Mouse (Mus musculus) induced T-regulatory cell, adult 2 months (primary cell): ENCODE data around the gene Fbxw7.
A peak's percentile ranks its signal among the peaks of the same experiment; 100 is the strongest.

ENCODE experiments used
- DNase-seq: peaks from one replicate; pipeline ENCODE4 v3.0.0-alpha.2; 2012; ENCODE audit warnings: low read depth

Gene Fbxw7

DNA sequence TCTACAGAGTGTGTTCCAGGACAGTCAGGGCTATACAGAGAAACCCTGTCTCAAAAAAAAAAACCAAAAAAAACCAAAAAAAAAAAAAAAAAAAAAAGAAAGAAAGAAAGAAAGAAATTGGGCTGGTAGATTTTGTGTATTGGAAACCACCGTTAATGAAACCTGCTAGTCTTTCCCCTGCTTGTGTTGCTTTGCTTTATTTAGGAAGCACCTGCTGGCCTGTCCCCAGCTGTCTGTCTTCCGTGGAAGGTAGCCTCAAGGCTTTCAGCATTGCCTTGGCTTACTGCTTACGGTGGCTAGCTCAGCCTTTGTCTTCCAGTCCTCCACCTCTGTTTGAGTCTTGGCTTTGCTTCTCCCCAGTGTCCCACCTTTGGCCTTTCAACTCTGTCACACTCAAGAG is 11.9 kb downstream of the Fbxw7 start:
- DNase-seq = peak; percentile 49

DNA sequence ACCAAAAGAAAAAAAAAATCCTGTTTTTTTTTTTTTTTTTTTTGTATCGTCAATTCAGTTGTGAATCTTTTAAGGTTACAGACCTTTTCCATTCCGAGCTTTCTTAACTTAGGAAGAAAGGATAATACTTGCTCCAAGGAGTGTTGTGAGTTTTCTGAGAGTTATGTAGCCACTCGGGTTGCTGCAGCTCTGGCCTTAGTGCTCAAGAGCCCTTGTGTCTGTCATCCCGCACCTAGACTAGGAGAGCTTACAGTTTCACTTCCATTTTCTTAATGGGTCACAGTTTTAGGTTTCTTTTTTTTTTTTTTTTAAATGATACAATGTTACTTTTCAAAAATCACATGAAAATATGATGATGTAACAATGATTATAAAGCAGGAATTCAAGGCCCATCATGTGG is 12.5 kb downstream of the Fbxw7 start:
- peak; percentile 70 for DNase-seq

GRCm38 (mm10) chr3:84829366-84829765 is 14.3 kb downstream of the Fbxw7 start:
- DNase-seq = no peak

- no peak for DNase-seq
Measured at GRCm38 (mm10) chr3:84836029-84836428, 21.0 kb downstream of the Fbxw7 start.

DNA sequence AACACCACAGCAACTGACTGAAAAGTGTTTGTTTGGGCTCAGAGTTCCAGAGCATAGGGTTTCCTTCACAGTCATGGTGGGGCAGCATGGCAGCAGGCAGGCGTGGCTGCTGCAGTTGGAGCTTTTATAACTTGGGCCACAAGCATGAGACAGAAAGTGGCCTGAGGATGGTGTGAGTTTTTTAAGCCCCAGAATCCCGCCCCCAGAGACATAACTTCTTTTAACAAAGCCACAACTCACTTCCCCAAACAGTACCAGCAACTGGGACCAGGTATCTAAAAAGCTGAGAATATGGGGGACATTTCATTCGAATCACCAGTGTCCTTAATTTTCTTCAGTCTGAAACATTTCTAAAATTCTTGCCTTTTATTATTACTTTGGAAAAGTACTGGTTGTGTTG is 22.9 kb downstream of the Fbxw7 start:
- no peak for DNase-seq

DNA sequence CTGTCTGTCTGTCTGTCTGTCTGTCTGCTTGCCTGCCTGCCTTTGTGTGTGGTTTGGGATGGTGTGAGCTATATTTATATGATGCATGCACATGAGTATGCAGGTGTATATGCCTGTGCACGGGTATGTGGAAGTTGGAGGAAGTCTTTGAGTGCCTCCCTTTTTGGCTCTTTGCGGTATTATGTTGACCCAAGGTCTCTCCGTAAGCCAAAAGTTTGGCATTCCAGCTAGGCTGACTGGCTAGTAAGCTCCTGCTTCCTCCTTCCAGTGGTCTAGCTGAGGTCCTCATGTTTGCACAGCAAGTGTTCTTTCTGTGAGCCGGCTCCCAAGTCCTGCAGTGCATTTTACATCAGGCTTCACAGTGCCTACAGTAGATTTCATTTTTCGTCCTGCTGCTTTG is 24.4 kb downstream of the Fbxw7 start:
- DNase-seq = no peak

DNA sequence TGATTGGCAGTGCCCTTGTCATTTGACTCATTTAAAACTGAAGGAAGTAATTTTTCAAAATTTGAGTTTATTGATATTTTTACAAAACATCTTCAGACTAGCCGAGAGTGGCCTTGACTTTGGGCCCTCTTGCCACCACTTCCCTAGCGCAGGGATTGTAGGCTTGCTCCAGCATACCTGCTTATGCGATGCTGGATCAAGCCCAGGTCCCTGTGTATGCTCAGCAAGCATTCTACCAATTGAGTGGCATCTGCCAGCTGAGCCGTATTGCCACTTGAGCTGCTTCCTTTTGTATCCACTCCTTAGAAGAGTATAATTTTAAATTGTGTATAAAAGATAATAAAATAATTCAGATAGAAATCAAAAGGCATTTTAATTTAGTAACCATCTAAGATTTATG is 26.2 kb downstream of the Fbxw7 start:
- DNase-seq = no peak

- no peak for DNase-seq
Measured at GRCm38 (mm10) chr3:84842793-84843192, 27.7 kb downstream of the Fbxw7 start.

- peak; percentile 84 for DNase-seq
Measured at GRCm38 (mm10) chr3:84843594-84843993, 28.5 kb downstream of the Fbxw7 start.

DNA sequence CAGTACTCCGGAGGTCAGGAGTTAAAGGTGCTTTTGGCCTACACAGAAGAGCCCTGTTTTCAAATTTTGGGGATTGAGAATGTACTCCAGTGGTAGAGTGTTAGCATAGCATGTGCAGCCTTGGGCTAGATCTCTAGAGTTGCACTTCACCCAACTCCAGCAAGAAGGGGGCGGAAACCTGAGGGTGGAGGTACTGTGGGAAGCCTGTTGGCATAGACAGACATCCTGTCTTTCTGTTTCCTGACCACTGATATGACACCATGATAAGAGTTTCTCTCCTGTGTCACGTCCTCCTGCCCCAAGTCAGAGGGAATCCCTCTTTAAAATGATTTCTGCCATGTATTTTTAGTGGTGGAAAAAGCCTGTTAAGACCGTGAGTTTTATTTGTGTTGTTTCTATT is 33.7 kb downstream of the Fbxw7 start:
- peak; percentile 76 for DNase-seq

DNA sequence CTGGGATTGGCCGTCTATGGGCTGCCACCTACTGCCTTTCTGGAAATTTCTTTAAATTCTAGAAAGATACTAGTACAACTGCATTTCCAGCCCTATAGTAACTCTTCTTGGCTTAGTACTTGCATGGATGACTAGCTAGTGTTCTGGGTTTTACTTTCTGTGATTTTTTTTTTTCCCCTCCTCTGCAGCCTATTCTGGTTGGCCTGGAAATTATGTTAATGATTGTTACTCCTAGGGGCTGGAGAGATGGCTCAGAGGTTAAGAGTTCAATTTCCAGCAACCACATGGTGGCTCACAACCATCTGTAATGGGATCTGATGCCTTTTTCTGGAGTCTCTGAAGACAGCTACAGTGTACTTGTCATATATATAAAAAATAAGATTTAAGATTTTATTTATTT is 35.4 kb downstream of the Fbxw7 start:
- no peak for DNase-seq

- no peak for DNase-seq
Measured at GRCm38 (mm10) chr3:84851801-84852200, 36.7 kb downstream of the Fbxw7 start.

DNA sequence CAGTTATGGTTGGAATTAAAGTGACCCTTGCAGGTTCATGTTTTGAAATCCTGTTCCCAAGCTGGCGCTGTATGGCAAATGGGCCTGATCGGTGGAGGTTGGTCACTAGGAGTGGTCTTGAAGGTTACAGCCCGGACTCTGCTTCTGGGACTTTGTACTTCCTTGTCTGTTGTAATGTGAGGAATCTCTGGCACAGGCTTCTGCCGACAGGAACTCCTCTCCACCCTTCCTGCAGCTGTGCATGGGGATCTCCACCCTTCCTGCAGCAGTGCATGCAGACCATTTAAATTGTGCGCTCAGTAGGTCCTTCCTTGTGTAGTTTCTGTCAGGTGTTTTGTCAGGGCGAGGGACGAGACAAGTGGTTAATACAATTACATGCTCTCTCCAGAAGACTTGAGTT is 37.8 kb downstream of the Fbxw7 start:
- no peak for DNase-seq

- DNase-seq = no peak
Measured at GRCm38 (mm10) chr3:84854440-84854839, 39.4 kb downstream of the Fbxw7 start.

GRCm38 (mm10) chr3:84860669-84861068 is 45.6 kb downstream of the Fbxw7 start:
- DNase-seq = no peak

GRCm38 (mm10) chr3:84861817-84862216 is 46.7 kb downstream of the Fbxw7 start:
- peak; percentile 33 for DNase-seq

DNA sequence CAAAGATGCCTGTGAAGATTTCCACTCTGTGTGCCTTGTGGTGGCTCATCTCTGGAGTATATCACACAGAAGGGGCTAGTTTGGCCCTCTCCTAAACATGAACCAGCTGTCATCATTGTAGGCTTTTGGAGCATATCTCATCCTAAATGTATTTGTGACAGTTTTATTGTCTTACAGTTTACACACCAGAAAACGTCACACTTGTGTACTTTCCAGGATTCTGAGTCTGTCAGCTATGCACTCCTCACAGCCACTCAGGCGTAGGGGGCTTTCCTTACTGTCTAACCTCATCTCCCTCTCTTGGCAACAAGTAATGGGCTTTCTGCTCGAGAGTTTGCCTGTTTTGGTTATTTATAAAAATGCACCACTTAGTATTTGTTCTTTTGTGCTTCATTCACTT is 50.6 kb downstream of the Fbxw7 start:
- DNase-seq = no peak

- DNase-seq = no peak
Measured at GRCm38 (mm10) chr3:84866866-84867265, 51.8 kb downstream of the Fbxw7 start.

- DNase-seq = no peak
Measured at GRCm38 (mm10) chr3:84867434-84867975, 52.4 kb downstream of the Fbxw7 start.

DNA sequence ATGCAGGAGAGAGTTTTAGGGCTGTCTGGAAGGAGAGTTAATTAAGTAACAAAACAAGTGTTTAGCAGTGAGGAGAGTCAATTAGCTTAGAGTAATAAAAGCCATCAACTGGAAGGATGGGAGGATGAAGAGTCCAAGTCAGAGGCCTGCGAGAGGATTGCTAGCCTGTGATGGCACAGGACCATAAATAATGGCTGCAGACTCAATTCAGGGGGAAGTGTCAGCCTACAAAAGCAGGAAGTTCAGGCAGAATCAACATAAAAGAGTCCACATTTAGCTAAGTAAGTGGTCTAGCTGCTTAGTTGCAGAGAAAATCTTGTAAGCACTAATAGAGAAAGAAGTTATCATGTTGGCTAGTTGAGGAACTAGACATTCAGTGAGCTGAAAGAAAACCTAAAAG is 52.9 kb downstream of the Fbxw7 start:
- DNase-seq = no peak

DNA sequence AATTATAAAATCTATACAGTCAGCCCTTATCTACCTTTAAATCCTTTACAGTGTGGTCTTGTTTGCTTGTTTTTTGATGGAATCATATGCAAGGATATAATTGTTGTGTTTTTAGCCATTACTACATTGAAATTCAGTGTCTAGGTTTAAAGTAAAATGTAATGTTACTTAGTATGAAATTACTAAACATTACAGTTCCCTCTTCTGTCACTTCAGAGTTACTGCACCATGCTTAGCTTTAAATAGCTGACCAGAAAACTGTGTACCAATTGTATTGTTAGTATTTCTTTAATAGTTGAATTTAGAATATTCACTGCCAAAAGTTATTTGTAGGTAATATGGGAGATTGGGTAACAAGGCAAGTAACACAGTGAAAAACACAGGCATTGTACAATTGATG is 55.1 kb downstream of the Fbxw7 start:
- DNase-seq = no peak

GRCm38 (mm10) chr3:84875306-84875705 is 60.2 kb downstream of the Fbxw7 start:
- DNase-seq = no peak

DNA sequence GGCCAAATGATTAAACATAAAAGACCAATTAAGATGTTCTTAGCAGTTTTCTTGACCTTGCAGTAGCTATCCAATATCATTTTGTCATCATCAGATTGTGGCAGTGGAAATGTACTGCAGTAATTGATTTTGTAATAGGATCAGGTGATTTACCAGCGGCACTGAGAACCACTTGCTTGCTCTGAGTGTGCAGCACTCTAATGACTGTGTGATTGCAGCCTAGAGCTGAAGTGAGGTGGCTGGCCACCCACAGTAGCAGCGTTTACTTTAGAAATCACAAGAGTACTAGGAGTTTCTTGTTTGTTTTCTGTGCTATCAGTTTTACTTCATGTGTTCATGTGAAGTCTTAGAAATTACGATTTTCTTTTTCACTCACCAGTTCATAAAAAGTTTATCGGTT is 61.1 kb downstream of the Fbxw7 start:
- DNase-seq = no peak

DNA sequence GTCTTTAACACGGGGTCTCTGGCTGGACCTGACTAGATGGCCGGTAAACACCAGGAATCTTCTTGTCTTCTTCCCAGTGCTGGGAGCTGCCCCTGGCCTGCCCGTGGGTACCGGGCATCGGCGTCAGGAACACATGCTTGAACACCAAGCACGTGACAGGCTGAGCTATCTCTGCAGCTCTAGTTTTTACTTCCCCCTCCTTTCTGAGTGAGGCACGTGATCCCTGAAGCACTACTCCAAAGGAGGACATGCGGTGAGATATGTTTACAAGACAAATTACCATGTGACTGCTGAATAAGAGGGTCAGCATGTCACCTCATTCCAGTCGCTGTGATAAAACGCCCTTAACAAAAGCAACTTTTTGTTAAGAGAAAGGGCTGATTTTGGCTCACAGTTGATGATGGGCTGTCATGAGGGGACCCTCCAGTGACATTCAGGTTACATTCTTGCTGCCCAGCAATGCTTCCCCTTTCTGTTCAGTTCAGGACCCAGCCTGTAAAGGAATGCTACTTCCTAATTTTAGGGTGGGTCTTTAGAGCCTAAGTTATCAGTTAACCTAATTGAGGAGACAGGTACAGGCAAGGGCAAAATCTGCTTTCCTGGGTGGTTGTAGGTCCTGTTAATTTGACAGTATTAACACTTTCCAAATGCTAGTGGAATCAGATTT is 68.9 kb downstream of the Fbxw7 start:
- no peak for DNase-seq
